Mouse (Mus musculus): ENCODE results near the gene Lzts3.

GRCm38 (mm10) chr2:130632887-130633675 lies 9.5 kb downstream of the Lzts3 start:
- TF ChIP-seq KAT2A (conservative IDR thresholded peaks at IDR 0.05; ENCODE audit: low read depth, low read length) (no peak), CHD2 (IDR thresholded peaks at IDR 0.05; ENCODE audit: low read length) (no peak), TAL1 (IDR thresholded peaks at IDR 0.05; ENCODE audit: low read length) (no peak), TBP (IDR thresholded peaks at IDR 0.05; ENCODE audit: low read depth, low read length) (no peak), EP300 (IDR thresholded peaks at IDR 0.05; ENCODE audit: low read depth in 1 of 2, low read length in 2 of 2) (no peak)
